Mouse (Mus musculus) T-helper 17 cell (primary cell): Measurements from ENCODE around the gene Otud3.
"Not testable (repeated sequence)": the region's sequence is repeated elsewhere in the genome, so short reads cannot be mapped to it uniquely, and the experiment has no call there.

Source experiments
- in situ Hi-C, 2 experiments: fragments of 300-600 bp; cut with MboI, MseI; formaldehyde crosslinking; loops; 1 replicate in 1 of 2; 2 replicates in 1 of 2; pipeline ENCODE4 v1.15.1; 2025; ENCODE audit warnings: high pct_unique_total_duplicates in 2 of 2

The Otud3 gene

GRCm38 (mm10) chr4:138913797-138914196 lies at the start of gene Otud3:
Gene Otud3 (minus strand): TSS chr4:138913945.
- in situ Hi-C loops = no loop called here

DNA sequence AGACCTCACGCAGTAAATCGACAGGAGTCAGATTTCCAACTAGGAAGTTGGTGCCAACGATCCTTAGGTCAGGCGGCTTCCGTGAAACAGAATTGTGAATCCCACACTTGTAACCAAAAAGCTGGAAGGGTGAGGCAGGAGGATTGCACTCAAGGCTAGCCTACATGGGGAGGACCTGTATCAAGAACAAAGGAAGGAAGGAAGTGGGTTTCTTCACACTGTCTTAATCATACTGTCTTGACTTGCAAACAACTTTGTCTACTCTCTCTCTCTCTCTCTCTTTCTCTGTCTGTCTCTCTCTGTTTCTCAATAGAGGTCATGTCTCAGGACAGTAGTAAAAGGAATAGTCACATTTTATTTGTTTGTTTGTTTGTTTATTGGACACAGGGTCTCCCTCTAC lies 49.0 kb upstream of the Otud3 start:
- in situ Hi-C loops = no loop called here

DNA sequence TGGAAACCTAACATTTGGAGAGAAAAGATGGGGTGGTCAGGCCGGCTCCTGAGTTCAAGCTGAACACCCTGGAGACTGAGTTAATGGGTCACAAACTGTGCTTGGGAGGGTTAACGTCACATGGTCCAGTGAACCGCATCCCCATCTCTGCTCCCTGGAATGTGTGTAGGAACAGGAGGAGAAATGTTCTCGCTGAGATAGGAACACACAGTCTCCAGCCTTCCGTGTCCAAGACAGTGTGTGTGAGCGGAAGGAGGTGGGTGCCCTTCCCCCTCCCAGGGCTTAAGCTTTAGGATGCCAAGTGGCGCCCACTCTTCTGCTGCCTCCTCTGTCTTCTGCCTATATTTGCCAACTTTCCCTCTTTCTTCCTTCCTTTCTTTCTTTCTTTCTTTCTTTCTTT lies 46.2 kb upstream of the Otud3 start:
- in situ Hi-C loops = no loop called here

DNA sequence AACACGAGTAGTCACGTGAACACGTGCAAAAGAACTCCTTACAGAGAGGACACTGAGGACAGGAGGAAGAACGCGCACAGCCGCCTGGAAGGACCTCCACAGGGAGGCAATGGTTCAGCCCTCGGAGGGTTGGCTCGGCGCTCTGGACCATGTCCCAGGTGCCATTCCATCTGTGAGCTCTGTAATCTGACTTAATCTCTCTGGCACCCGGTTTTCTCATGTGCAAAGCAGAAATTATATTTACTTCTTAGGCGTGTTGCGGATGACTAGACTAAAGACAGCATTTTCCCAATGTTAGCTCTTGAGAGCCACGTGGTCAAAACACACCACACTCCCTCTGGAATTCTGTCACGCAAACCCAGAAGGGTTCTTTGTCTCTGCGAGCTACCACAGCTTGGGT lies 45.4 kb upstream of the Otud3 start:
- in situ Hi-C loops = no loop called here

DNA sequence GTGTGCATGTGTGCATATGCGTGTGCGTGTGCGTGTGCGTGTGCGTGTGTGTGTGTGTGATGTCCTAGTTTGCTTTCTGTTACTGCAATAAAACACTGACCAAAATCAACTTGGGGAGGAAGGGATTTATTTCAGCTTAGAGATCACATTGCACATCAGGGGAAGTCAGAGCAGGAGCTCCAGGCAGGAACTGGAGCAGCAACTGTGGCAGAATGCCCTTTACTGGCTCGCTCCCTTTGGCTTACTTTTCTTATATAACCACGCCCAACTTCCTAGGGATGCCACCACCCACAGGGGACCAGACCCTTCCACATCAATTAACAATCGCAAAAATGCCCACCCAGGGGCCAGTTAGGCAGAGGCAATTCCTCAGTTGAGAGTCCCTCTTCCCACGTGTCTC lies 44.9 kb upstream of the Otud3 start:
- in situ Hi-C loops = no loop called here

- in situ Hi-C loops = no loop called here
Measured at GRCm38 (mm10) chr4:138948257-138948656, 34.5 kb upstream of the Otud3 start.

DNA sequence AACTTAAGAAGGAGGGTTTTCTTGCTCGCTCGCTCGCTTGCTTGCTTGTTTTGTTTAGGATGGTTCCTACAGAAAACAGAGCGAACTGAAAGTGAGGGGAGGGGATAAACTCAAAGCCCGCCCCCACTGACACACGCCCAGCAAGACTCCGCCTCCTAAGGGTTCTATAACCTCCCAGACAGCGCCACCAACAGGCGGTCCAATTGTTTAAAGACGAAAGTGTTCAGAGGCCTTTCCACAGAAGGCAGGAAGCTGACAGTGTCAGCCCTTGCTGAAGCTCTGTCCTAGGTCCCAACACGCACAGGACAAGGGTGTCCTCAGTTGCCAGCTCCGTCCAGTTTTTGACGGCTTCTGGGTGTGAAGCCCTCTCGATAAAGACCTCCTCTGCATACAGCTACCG lies 30.0 kb upstream of the Otud3 start:
- in situ Hi-C loops = no loop called here

DNA sequence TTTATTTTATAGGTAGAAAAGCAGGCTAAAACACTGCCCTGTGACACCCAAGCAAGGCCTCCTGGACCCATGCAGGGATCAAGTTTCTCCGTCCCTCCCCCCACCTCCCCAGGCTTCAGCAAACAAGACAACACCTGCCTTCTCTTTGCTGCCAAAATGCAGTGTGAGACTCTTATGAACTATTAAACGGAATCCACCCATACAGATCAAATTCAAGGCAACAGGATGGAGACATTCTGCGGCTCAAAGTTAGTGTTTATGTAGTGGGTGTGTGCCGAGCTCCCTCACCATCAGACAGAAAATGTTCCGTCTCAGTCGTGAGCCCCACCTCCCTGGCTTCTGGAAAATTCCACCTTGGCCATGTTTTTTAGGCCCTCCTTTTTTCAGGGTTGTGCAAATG lies 28.2 kb upstream of the Otud3 start:
- in situ Hi-C loops = no loop called here

- in situ Hi-C loops = no loop called here
Measured at GRCm38 (mm10) chr4:138941401-138941800, 27.7 kb upstream of the Otud3 start.

GRCm38 (mm10) chr4:138939481-138939880 lies 25.7 kb upstream of the Otud3 start:
- in situ Hi-C loops = no loop called here

- in situ Hi-C loops = no loop called here
Measured at GRCm38 (mm10) chr4:138938495-138939269, 24.9 kb upstream of the Otud3 start.

GRCm38 (mm10) chr4:138934456-138935145 lies 20.9 kb upstream of the Otud3 start:
- in situ Hi-C loops = no loop called here

GRCm38 (mm10) chr4:138933862-138934261 lies 20.1 kb upstream of the Otud3 start:
- in situ Hi-C loops = no loop called here

DNA sequence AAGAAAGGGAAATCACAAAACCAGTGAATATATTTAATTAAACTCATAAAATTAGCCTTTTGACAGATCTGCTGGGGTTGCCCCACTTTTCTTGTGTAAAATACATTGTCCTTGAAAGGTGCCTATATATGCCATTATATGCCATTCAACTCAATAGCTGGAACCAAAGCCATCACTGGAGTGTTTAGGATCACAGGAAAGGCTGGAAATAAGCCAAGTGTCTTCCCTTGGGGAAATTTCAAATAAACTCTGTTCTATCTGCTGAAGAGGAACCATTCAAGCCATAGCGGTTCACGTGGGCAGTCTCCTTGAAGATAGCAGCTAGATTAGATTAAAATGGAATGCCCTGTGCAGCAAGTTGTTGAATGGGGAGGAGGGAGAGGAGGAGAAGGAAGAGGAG lies 11.8 kb upstream of the Otud3 start:
- in situ Hi-C loops = no loop called here

DNA sequence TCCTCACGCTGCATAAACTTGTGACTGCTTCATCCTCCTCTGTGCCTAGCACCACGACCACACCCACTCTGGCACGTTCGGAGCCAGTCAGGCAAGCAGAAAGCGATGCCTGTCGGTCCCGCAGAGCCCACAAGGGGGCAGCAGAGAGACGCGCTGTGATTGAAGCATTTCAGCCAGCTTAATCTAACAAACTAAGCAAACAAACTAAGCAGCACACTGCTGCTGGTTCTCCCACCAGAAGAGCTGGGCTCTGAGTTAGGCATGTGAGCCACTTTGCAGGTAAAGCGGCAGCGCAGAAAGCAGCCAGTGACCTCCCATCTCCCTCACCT lies 8.3 kb upstream of the Otud3 start:
- in situ Hi-C loops = loop anchor here in 1 of 2 experiments (5.0 kb wide), 1 partner anchor 50 kb away; the partner anchor contains the start of gene Tmco4

- in situ Hi-C loops = loop anchor here in 1 of 2 experiments (5.0 kb wide), 1 partner anchor 51 kb away; the partner anchor contains the start of gene Tmco4
Measured at GRCm38 (mm10) chr4:138921254-138922130, 7.7 kb upstream of the Otud3 start.

DNA sequence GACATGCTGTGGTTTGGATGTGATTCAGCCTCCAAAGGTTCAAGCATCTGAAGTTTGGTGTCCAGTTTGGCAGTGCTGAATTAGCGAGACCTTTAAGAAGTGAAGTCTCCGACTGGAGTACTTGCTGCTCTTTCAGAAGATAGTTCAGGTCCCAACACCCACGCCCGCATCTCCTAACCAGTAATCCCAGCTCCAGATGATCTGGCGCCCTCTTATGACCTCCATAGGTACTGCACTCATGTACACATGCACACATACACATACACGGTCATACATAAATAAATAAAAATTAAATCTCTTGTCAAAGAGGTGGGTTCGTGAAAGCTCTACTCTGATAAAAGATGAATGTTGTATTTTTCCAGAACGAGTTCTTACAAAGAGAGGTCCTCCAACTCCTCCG lies 3.5 kb upstream of the Otud3 start:
- in situ Hi-C loops = no loop called here

- in situ Hi-C loops = no loop called here
Measured at GRCm38 (mm10) chr4:138913141-138913787, 481 bp downstream of the Otud3 start.

- in situ Hi-C loops = no loop called here
Measured at GRCm38 (mm10) chr4:138905624-138906337, 8.0 kb downstream of the Otud3 start.

GRCm38 (mm10) chr4:138899361-138899760 lies 14.4 kb downstream of the Otud3 start:
- in situ Hi-C loops = no loop called here

DNA sequence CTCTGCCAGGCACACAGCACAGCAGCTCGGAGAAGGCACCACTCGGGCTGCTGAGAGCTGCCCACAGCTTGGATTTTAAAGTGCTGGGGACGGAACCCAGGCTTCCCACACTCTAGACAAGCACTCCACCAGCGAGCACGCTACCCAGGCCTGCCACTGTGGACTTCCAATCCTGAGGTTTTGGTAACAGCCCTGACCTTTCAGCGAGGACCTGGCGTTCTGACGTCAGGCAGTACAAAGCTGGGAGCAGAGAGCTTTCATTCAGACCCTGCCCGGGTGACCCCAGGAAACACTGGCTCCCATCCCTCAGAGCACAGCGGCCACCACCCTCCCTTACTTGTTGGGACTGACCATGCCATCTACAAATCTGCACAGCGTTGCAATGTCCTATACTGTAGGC lies 20.0 kb downstream of the Otud3 start:
- in situ Hi-C loops = not testable (repeated sequence)
